Mouse (Mus musculus) small intestine, adult 2 months (tissue): ENCODE data around the gene Strn4. TPM values are rescaled to one million over a fixed set of nuclear protein-coding genes. Genes with fewer than 3 reads are reported as not detected.

ENCODE experiments used
- H3K27ac ChIP-seq: fragments of 200-500 bp; 2 replicates; pipeline ENCODE4 v1.5.1; 2012; ENCODE audit warnings: low read depth, low read length, control low read depth, inconsistent platforms; ENCODE audit not compliant: insufficient read depth
- H3K27me3 ChIP-seq: fragments of 200-500 bp; 2 replicates; pipeline ENCODE4 v1.6.1; 2012; ENCODE audit warnings: mild to moderate bottlenecking, moderate library complexity, low read length, inconsistent platforms; ENCODE audit not compliant: control insufficient read depth, insufficient read depth
- H3K36me3 ChIP-seq: fragments of 200-500 bp; 2 replicates; pipeline ENCODE4 v1.6.1; 2012; ENCODE audit warnings: mild to moderate bottlenecking, low read length, control low read depth, inconsistent platforms; ENCODE audit not compliant: control insufficient read depth, insufficient read depth
- H3K4me1 ChIP-seq: fragments of 200-500 bp; 2 replicates; pipeline ENCODE4 v1.6.1; 2012; ENCODE audit warnings: low read length, inconsistent platforms, mixed read lengths; ENCODE audit not compliant: control insufficient read depth, insufficient read depth, insufficient read length
- H3K4me3 ChIP-seq: fragments of 200-500 bp; 2 replicates; pipeline ENCODE4 v1.5.1; 2012; ENCODE audit warnings: low read depth, mild to moderate bottlenecking, control low read depth, inconsistent platforms, low read length, moderate library complexity
- CTCF ChIP-seq: fragments of 200-500 bp; IDR thresholded peaks from 2 replicates; pipeline ENCODE4 v1.5.1; 2012; ENCODE audit warnings: low read depth, mild to moderate bottlenecking, control low read depth, inconsistent platforms, low read length, moderate library complexity, mixed read lengths; ENCODE audit not compliant: insufficient replicate concordance, insufficient read length; ENCODE audit errors: extremely low read depth
- POLR2A ChIP-seq: fragments of 200-500 bp; IDR thresholded peaks from 2 replicates; pipeline ENCODE4 v1.6.1; 2012; ENCODE audit warnings: low read depth, mild to moderate bottlenecking, control low read depth, inconsistent platforms, low read length, moderate library complexity
- WGBS: fragments of 180-500 bp; shearing (Covaris S2); methylation state at CpG from one replicate; pipeline ENCODE4 v1.1.7; 2018; 5-methylcytosine and 5-hydroxymethylcytosine counted together
- polyA plus RNA-seq: library from polyadenylated mRNA; depleted of rRNA; stranded (reverse); fragments of >200 nt; gene quantifications from 2 replicates; pipeline ENCODE4 v1.2.3, GENCODE M21; 2012

Strn4 gene
- polyA plus RNA-seq, 1 experiment, result 119 TPM

DNA sequence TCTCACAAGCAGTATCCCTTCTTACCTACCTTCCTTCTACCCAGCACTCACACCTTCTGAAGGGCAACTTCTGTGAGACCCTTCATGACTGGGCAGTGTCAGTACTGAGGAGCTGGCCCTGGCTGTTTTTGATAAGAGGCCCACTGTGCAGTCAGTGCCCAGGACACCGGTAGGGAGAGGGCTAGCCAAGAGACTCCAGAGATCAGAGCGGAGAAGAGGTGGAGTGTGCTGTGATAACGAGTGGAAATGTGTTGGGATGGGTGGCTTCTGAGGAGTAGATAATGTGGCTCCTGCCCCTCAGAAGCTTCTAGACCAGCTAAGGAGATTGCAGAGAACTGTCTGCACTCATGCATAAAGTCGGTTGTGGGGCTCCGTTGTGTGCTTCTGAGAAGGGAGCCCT, 4.1 kb downstream of the Strn4 start:
- 75% methylated on average over 5 of the region's 5 CpGs for WGBS
- Histone ChIP-seq H3K36me3 (peaks cover 13% of the 10 kb centered on the region), H3K27me3 (no peaks in the 10 kb centered on the region), H3K4me3 (no peak overlapping the region), H3K4me1 (peaks cover 15% of the 10 kb centered on the region; the same call in 1 of the 2 replicates), H3K27ac (no peak overlapping the region)
- TF ChIP-seq POLR2A (no peak), CTCF (no peak)

DNA sequence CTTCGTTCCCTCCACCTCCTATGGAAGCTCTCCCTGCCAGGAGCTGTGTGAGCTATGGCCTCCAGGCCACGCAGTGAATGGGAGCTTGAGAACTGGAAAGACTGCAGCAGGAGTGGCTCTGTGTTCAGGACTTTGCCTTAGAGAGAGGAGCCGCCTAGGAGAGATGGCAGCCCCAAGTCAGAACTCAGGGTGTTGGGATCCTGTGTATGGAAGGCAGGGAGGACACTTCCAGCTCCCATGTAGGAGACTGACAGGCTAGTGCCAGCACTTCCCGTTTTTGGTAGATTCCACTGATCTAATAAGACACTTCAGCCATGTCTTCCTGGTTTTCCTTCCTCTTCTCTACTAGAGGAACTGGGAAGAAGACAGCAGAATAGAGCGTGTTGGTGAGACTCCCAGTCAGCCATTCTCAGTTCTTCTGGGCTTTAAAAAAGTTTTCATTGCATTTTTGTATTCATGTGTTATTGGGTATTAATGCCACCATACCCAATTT, 4.6 kb downstream of the Strn4 start:
- TF ChIP-seq CTCF (no peak), POLR2A (no peak)
- no peak overlapping the region for H3K4me3 ChIP-seq
- 59% methylated on average over 5 of the region's 5 CpGs for WGBS
- H3K4me1 ChIP-seq, result peaks cover 15% of the 10 kb centered on the region; the same call in 1 of the 2 replicates
- H3K27ac ChIP-seq, result no peak overlapping the region
- peaks cover 15% of the 10 kb centered on the region for H3K36me3 ChIP-seq
- H3K27me3 ChIP-seq, result no peaks in the 10 kb centered on the region

DNA sequence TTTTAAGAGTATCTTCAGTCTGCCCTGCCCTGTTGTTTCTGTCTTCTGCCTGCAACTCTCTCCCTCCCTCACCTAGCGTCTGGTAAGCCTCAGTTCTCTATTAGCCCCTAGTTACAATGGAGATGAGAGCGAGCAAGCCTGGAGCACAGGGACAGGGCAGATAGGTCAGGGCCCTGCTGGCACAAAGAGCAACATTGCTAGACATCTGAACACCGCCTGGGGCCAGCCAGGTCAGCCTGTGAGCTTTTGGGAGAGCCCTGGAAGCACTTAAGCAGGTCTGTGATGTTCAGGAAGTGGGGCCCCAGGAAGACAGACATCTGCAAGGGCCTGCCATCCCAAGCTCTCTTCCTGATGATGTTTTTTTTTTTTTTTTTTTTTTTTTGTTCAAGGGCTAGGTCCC, 5.4 kb downstream of the Strn4 start:
- peaks cover 17% of the 10 kb centered on the region; the same call in 1 of the 2 replicates for H3K4me1 ChIP-seq
- WGBS, result 70% methylated on average over 3 of the region's 3 CpGs
- no peak for TF ChIP-seq CTCF
- no peak for TF ChIP-seq POLR2A
- H3K4me3 ChIP-seq, result no peak overlapping the region
- no peaks in the 10 kb centered on the region for H3K27me3 ChIP-seq
- peaks cover 17% of the 10 kb centered on the region for H3K36me3 ChIP-seq
- no peak overlapping the region for H3K27ac ChIP-seq

DNA sequence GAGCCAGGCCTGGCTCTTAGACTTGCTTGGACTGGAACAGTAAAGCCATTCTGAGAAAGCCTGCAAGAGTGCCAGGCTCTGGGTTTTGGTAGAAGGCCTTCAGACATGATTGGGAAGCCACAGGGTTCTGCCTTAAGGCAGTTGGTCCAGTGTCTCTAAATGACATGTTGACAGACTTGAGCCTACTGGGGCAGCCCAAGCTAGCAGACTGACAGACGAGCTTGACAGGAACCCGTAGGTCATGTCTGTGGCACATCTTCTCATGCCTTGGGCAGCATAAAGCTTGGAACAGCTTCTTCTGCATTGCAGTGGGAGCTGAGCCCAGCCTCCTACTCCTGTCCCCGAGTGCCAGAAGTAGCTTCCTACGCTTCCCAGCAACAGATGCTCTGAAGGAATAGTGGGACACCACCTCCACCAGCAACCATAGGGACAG, 6.0 kb downstream of the Strn4 start:
- Histone ChIP-seq H3K4me3 (no peak overlapping the region), H3K27ac (no peak overlapping the region), H3K27me3 (no peaks in the 10 kb centered on the region), H3K4me1 (peaks cover 17% of the 10 kb centered on the region; the same call in 1 of the 2 replicates), H3K36me3 (peaks cover 23% of the 10 kb centered on the region)
- 75% methylated on average over 4 of the region's 4 CpGs for WGBS
- no peak for TF ChIP-seq POLR2A
- TF ChIP-seq CTCF, result no peak

DNA sequence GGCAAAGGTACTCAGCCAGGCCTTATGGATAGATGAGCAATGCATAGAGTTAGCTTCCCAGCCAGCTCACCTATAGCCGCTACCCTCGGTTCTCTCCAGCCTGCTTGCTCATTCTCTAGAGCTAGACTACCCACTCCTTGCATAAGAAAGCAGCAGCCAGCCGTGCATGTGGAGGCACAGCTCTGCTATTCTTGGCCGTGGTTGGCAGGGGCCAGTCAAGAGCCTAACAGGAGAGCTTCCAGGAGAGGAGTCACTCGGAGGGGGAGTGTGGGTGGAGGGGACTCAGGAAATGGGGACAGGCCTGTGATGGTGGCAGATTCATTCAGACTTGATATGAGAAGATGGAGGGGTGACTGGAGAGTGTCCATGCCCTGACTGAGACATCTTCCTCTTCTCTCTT, 8.0 kb downstream of the Strn4 start:
- Histone ChIP-seq H3K27ac (no peak overlapping the region), H3K4me3 (no peak overlapping the region), H3K36me3 (peaks cover 35% of the 10 kb centered on the region), H3K27me3 (no peaks in the 10 kb centered on the region), H3K4me1 (peaks cover 14% of the 10 kb centered on the region; the same call in 1 of the 2 replicates)
- WGBS, result 85% methylated on average over 5 of the region's 5 CpGs
- TF ChIP-seq POLR2A, result no peak
- TF ChIP-seq CTCF, result no peak

DNA sequence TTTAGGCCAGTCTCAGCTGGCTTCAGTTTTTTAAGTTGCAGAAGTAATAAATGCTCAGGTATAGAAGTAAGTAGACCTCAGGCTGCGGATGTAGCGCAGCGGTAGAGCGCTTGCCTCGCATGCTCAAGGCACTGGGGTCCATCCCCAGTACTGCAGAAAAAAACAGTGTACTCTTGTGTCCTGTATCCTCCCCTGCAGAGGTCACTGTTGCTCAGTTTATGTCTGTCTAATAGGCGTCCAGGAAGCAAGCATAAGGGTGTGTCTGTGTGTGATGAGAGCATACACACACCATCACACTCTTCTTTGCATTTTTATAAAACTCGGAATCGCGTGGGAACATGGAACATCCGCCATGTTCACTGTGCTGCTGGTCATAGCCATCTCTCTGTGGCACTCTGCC, 10.1 kb downstream of the Strn4 start:
- Histone ChIP-seq H3K4me1 (peaks cover 8% of the 10 kb centered on the region; the same call in 1 of the 2 replicates), H3K27me3 (no peaks in the 10 kb centered on the region), H3K4me3 (no peak overlapping the region), H3K36me3 (peaks cover 55% of the 10 kb centered on the region), H3K27ac (no peak overlapping the region)
- no peak for TF ChIP-seq CTCF
- no peak for TF ChIP-seq POLR2A
- 79% methylated on average over 10 of the region's 10 CpGs for WGBS

DNA sequence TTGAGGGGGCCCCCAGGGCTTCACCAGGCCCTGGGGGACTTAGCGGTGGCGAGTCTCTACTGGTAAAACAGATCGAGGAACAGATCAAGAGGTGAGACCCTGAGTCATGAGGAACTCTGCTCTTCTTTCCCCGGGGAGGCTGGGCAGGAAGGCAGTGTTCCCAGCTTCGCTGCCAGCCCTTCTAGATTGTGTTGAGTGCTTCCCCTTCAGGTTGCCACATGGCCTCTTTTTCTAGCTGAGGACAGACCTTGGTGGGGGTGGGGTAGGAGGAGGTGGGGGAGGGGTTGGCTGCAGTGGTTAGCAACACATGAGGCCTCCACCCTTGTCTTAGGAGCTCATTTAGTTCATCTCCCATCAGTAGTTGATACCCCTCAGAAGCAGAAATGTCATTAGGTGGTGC, 10.9 kb downstream of the Strn4 start:
- Histone ChIP-seq H3K27me3 (no peaks in the 10 kb centered on the region), H3K4me3 (no peak overlapping the region), H3K36me3 (peaks cover 63% of the 10 kb centered on the region), H3K4me1 (0 out of 2 replicates have a peak, but pooled peaks cover 2% of the 10 kb centered on the region), H3K27ac (no peak overlapping the region)
- TF ChIP-seq POLR2A (no peak), CTCF (no peak)
- WGBS, result 87% methylated on average over 5 of the region's 5 CpGs

DNA sequence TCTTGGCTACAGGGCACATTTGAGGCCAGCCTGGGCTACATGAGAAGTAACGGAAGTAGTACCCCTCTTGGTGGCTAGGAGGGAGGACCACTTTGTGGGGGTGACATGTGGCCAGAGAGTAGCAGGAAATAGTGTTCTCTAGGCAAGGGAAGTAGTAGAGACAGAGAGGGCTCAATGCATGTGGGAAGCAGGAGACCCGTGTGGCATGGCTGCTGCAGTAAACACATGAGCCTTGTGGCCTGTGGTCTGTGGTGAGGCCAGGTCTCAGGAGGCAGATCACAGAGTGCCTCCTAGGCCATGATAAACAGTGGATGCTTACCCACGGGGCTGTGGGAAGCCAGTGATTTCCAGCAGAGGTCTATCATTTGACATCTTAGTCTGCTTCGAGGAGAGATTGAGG, 11.6 kb downstream of the Strn4 start:
- peaks cover 69% of the 10 kb centered on the region for H3K36me3 ChIP-seq
- no peak overlapping the region for H3K27ac ChIP-seq
- H3K27me3 ChIP-seq, result no peaks in the 10 kb centered on the region
- no peak overlapping the region for H3K4me3 ChIP-seq
- no peak for TF ChIP-seq CTCF
- no peak for TF ChIP-seq POLR2A
- WGBS, result 72% methylated on average over 4 of the region's 4 CpGs
- 0 out of 2 replicates have a peak, but pooled peaks cover 2% of the 10 kb centered on the region for H3K4me1 ChIP-seq
